ENCODE assay signal across 10 mouse cellular contexts in genomic region chr6:38853561-38853992, GRCm38 (mm10). TPM values are rescaled to one million over a fixed set of nuclear protein-coding genes. Genes with fewer than 3 reads are reported as not detected.
DNase-seq lines count a peak whose midpoint lies in the region; ATAC-seq and TF ChIP-seq lines count a peak whose summit lies in the region.
"Had no signal": no experiment of that assay in that cellular context is flagged by ENCODE, and none has a peak within 500 bp of the region (broad histone marks: within the 10 kb centered on the region; RNA-seq: fewer than 3 reads in every experiment).

No protein-coding gene starts in this region.

- H3K4me2 ChIP-seq in forebrain, embryonic 15.5 days (replicated peaks), result no peak overlapping the region
- no peak overlapping the region for H3K4me2 ChIP-seq in forebrain, embryonic 13.5 days
- no peak overlapping the region for H3K4me2 ChIP-seq in kidney, embryonic 16.5 days (replicated peaks; ENCODE audit: low read depth, low read length)
- H3K4me2 ChIP-seq: midbrain, embryonic 12.5 days had no signal

- peak overlapping the region; percentile 46 for H3K27ac ChIP-seq in forebrain, embryonic 15.5 days (replicated peaks)
- H3K27ac ChIP-seq in forebrain, embryonic 13.5 days, result no peak overlapping the region
- no peak overlapping the region for H3K27ac ChIP-seq in kidney, embryonic 16.5 days (ENCODE audit: low read length)
- H3K27ac ChIP-seq in small intestine, adult 2 months (ENCODE audit: insufficient read depth, low read depth, low read length), result peak overlapping the region; percentile 53
- H3K27ac ChIP-seq: midbrain, embryonic 12.5 days had no signal

- intact Hi-C loops in left cerebral cortex, postnatal 36 days (cut with DNase I), result no loop called here

- no peak for DNase-seq in kidney, postnatal 25 days
- peak; percentile 50 to 62 for DNase-seq in cerebellum, postnatal 36 days
- no peak for DNase-seq in adrenal gland, postnatal 4 days (ENCODE audit: low spot score in 2 of 2)
- DNase-seq in left cerebral cortex, postnatal 36 days (ENCODE audit: low spot score in 2 of 2), result no peak
- DNase-seq: adrenal gland, postnatal 25 days had no signal

- no peaks in the 10 kb centered on the region for H3K27me3 ChIP-seq in forebrain, embryonic 15.5 days
- no peaks in the 10 kb centered on the region for H3K27me3 ChIP-seq in forebrain, embryonic 13.5 days
- H3K27me3 ChIP-seq in kidney, embryonic 16.5 days (ENCODE audit: insufficient read depth, low read length), result no peaks in the 10 kb centered on the region
- H3K27me3 ChIP-seq in small intestine, adult 2 months (ENCODE audit: control insufficient read depth, insufficient read depth, low read length), result no peaks in the 10 kb centered on the region
- H3K27me3 ChIP-seq: midbrain, embryonic 12.5 days had no signal

- no peak for TF ChIP-seq CTCF in small intestine, adult 2 months (IDR thresholded peaks at IDR 0.05; ENCODE audit: extremely low read depth, insufficient read length, insufficient replicate concordance, low read depth, low read length)

- H3K9me3 ChIP-seq in forebrain, embryonic 15.5 days, result no peaks in the 10 kb centered on the region
- H3K9me3 ChIP-seq in forebrain, embryonic 13.5 days (replicated peaks), result no peaks in the 10 kb centered on the region
- no peaks in the 10 kb centered on the region for H3K9me3 ChIP-seq in kidney, embryonic 16.5 days (ENCODE audit: low read length)
- H3K9me3 ChIP-seq: midbrain, embryonic 12.5 days had no signal

- H3K36me3 ChIP-seq in forebrain, embryonic 15.5 days, result no peaks in the 10 kb centered on the region
- H3K36me3 ChIP-seq in forebrain, embryonic 13.5 days (ENCODE audit: poor library complexity, severe bottlenecking), result no peaks in the 10 kb centered on the region
- no peaks in the 10 kb centered on the region for H3K36me3 ChIP-seq in kidney, embryonic 16.5 days (ENCODE audit: insufficient read depth, low read length)
- H3K36me3 ChIP-seq in small intestine, adult 2 months (ENCODE audit: control insufficient read depth, insufficient read depth, low read length), result no peaks in the 10 kb centered on the region
- H3K36me3 ChIP-seq: midbrain, embryonic 12.5 days had no signal

- no peak for TF ChIP-seq POLR2A in small intestine, adult 2 months (IDR thresholded peaks at IDR 0.05; ENCODE audit: low read depth, low read length)

- peaks cover 35% of the 10 kb centered on the region for H3K4me1 ChIP-seq in forebrain, embryonic 15.5 days
- H3K4me1 ChIP-seq in forebrain, embryonic 13.5 days, result peaks cover 37% of the 10 kb centered on the region
- peaks cover 8% of the 10 kb centered on the region for H3K4me1 ChIP-seq in kidney, embryonic 16.5 days (ENCODE audit: insufficient read depth, low read length)
- H3K4me1 ChIP-seq in small intestine, adult 2 months (ENCODE audit: control insufficient read depth, insufficient read depth, insufficient read length, low read length), result peaks cover 32% of the 10 kb centered on the region; the same call in 1 of the 2 replicates

- H3K9ac ChIP-seq in forebrain, embryonic 15.5 days (replicated peaks), result no peak overlapping the region
- no peak overlapping the region for H3K9ac ChIP-seq in forebrain, embryonic 13.5 days
- 0 out of 2 replicates have a peak overlapping the region, but pooled peaks have one; percentile 28 for H3K9ac ChIP-seq in kidney, embryonic 16.5 days (replicated peaks; ENCODE audit: low read length)
- H3K9ac ChIP-seq: midbrain, embryonic 12.5 days had no signal

- no peak overlapping the region for H3K4me3 ChIP-seq in forebrain, embryonic 15.5 days
- no peak overlapping the region for H3K4me3 ChIP-seq in forebrain, embryonic 13.5 days
- H3K4me3 ChIP-seq in kidney, embryonic 16.5 days (ENCODE audit: low read length), result no peak overlapping the region
- no peak overlapping the region for H3K4me3 ChIP-seq in small intestine, adult 2 months (ENCODE audit: low read depth, low read length)
- H3K4me3 ChIP-seq: midbrain, embryonic 12.5 days had no signal

- 59% methylated on average over 5 of the region's 5 CpGs for WGBS in forebrain, embryonic 15.5 days
- WGBS in forebrain, embryonic 13.5 days, result 62% methylated on average over 5 of the region's 5 CpGs
- 79% methylated on average over 5 of the region's 5 CpGs for WGBS in kidney, embryonic 16.5 days
- 34% methylated on average over 5 of the region's 5 CpGs for WGBS in small intestine, adult 2 months

- no peak for ATAC-seq in forebrain, embryonic 15.5 days (replicated peaks)
- no peak for ATAC-seq in forebrain, embryonic 13.5 days
- no peak for ATAC-seq in kidney, embryonic 16.5 days (ENCODE audit: low FRiP score, low TSS enrichment)

RNA-seq across cellular contexts. Expression of gene Tbxas1, which starts 21.6 kb away (rescaled TPM):
- polyA plus RNA-seq in forebrain, embryonic 15.5 days (2015; fragmentation: Nextera tagmentation; extraction: Ambion mirVana), result 1.2 and 1.8 TPM in 2 replicates
- 0.76 and 1.1 TPM in 2 replicates for polyA plus RNA-seq in forebrain, embryonic 13.5 days (2015; fragmentation: Nextera tagmentation; extraction: Ambion mirVana)
- 8.4 and 9.2 TPM in 2 replicates for polyA plus RNA-seq in kidney, embryonic 16.5 days (2015; fragmentation: Nextera tagmentation; extraction: Ambion mirVana)
- polyA plus RNA-seq in small intestine, adult 2 months (2012; rRNA removed), result 1.7 and 1.8 TPM in 2 replicates
- 1 to 10 TPM; 4.4 to 4.6 TPM for total RNA-seq in adrenal gland, postnatal 4 days (2021)
- total RNA-seq in left cerebral cortex, postnatal 36 days (2021), result 1 to 10 TPM; 2.3 TPM

RNA-seq across cellular contexts. Expression of gene Hipk2, which starts 22.4 kb away (rescaled TPM):
- 29.2 and 29.7 TPM in 2 replicates for polyA plus RNA-seq in forebrain, embryonic 15.5 days (2015; fragmentation: Nextera tagmentation; extraction: Ambion mirVana)
- polyA plus RNA-seq in forebrain, embryonic 13.5 days (2015; fragmentation: Nextera tagmentation; extraction: Ambion mirVana), result 33.7 and 35.0 TPM in 2 replicates
- 28.0 and 32.8 TPM in 2 replicates for polyA plus RNA-seq in kidney, embryonic 16.5 days (2015; fragmentation: Nextera tagmentation; extraction: Ambion mirVana)
- polyA plus RNA-seq in small intestine, adult 2 months (2012; rRNA removed), result 28.7 and 74.7 TPM in 2 replicates
- 100 to 1,000 TPM in 1 of 2 experiments, 10 to 100 TPM in 1; 97.4 to 117 TPM for total RNA-seq in adrenal gland, postnatal 4 days (2021)
- 10 to 100 TPM; 52.4 to 60.9 TPM for total RNA-seq in left cerebral cortex, postnatal 36 days (2021)

Comparison
In these comparisons a context has a peak if more than half of its experiments do, and no peak if none do; other contexts are left out.
1. H3K27ac ChIP-seq: peak in forebrain, embryonic 15.5 days (single experiment) and small intestine, adult 2 months (single experiment); none in forebrain, embryonic 13.5 days (single experiment) and kidney, embryonic 16.5 days (single experiment).
2. DNase-seq: peak in cerebellum, postnatal 36 days (2 of 2); none in kidney, postnatal 25 days (0 of 2), adrenal gland, postnatal 4 days (0 of 2) and left cerebral cortex, postnatal 36 days (0 of 2).